Mouse (Mus musculus) cerebellum, postnatal 4 days (tissue): ENCODE results near the gene Col4a1.

Experiments used
- DNase-seq, 2 experiments: peaks; one replicate each; pipeline ENCODE4 v3.0.0; 2022; ENCODE audit warnings: low spot score in 2 of 2, mixed read lengths in 1 of 2

The Col4a1 gene

GRCm38 (mm10) chr8:11182148-11182484 lies 130.5 kb downstream of the Col4a1 start:
- no peak for DNase-seq

- no peak for DNase-seq
These were observed 131.0 kb downstream of the Col4a1 start for GRCm38 (mm10) chr8:11181420-11182147.

- no peak for DNase-seq
These were observed 132.8 kb downstream of the Col4a1 start for GRCm38 (mm10) chr8:11179869-11180268.

GRCm38 (mm10) chr8:11176393-11176792 lies 136.2 kb downstream of the Col4a1 start:
- no peak for DNase-seq

- DNase-seq: peak in 1 of 2 experiments; percentile 61
These were observed 139.1 kb downstream of the Col4a1 start for GRCm38 (mm10) chr8:11173284-11174191.

GRCm38 (mm10) chr8:11171526-11171925 lies 141.1 kb downstream of the Col4a1 start:
- peak in 1 of 2 experiments; percentile 29 for DNase-seq

DNA sequence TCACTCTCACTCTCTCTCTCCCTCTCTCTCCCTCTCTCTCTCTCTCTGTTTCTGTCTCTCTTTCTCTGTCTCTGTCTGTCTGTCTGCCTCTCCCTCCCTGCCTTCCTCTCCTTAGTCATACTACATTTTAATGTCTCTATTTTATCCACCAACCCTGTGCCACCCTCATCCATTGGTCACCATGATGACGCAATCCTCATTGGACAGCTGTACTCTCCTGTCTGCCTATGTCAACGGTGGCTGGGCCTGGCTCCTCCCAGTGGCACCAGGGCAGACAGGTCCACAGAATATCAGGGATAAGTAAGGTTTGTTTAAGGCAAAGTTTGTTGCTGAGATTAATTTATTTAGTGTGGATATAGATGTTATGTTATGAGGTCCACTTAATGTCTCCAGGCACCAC lies 143.2 kb downstream of the Col4a1 start:
- DNase-seq: no peak

- no peak for DNase-seq
These were observed 143.8 kb downstream of the Col4a1 start for GRCm38 (mm10) chr8:11168780-11169179.

- no peak for DNase-seq
These were observed 144.7 kb downstream of the Col4a1 start for GRCm38 (mm10) chr8:11167955-11168354.

GRCm38 (mm10) chr8:11165592-11165991 lies 147.0 kb downstream of the Col4a1 start:
- DNase-seq: no peak

GRCm38 (mm10) chr8:11156319-11156692 lies 156.3 kb downstream of the Col4a1 start:
- no peak for DNase-seq

- no peak for DNase-seq
These were observed 156.9 kb downstream of the Col4a1 start for GRCm38 (mm10) chr8:11155579-11156318.

DNA sequence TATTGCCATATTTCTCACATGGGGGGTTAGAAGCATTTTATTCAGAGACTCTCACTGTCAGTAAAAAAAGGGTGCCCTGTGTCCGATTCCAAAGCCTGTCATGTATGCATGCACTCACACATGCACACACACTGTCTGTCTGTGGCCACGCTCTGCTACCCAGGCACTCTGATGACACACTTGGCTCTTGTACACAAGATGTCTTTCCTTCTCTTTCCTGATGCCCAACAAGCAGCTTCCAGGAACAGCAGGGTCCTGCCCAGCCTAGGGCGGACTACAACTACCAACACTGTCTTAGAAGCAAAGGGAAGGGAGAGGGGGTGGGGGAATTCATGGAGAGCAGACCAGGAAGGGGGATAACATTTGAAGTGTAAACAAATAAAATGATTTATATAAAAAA lies 162.4 kb downstream of the Col4a1 start:
- no peak for DNase-seq

DNA sequence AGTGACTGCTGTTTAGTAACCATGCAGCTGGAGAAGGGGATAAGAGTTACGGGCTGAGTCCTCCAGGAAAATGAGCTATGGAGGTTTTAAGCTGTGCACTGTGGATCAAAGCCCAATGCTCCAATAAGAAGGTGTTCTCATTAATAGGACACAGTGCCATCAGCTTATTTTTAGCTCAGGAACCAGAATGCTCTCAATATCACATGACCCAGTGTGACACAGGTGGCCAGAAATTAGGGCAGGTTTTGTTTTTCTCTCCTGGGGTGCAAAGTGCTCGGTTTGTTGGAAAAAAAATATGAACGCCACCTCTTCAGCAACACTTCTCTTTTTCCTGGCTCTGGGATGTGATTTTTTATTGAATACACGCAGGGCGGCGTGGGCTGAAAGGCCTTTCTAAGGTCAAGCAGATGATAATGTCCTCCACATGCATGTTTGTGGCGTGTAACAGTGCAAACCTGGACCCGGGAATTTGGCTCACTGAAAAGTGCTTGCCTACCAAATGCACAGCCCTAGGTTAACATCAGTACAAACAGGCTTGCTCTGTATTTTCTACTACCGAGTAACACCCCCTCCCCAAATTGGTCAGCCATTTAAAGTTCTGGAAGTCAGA lies 163.3 kb downstream of the Col4a1 start:
- no peak for DNase-seq

DNA sequence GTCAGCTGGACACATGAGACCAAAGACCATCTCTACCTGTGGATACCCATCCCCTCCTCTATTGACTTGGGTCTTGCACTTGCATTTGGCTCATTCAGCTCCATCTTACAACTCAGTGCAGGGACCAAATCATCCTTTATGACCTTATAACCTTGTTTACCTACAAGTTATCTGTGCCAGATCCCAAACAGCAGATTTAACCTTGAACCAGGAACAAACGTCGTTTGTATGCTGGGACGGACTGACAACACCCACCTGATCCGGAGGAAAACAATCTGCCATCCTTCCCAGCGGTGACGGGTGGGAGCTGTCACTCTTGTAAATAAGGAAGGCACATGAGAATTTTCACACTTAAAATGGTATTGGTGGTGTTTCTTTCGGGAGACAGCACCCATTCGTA lies 163.8 kb downstream of the Col4a1 start:
- DNase-seq: no peak
